Mouse (Mus musculus): Measurements from ENCODE around the gene Epb41l3.

GRCm38 (mm10) chr17:69320496-69320895, 245.0 kb downstream of the Epb41l3 start:
- no peak for TF ChIP-seq CTCF (IDR thresholded peaks at IDR 0.05; ENCODE audit: borderline replicate concordance, insufficient read depth, low read depth, low read length)
- no peak for TF ChIP-seq POLR2A (IDR thresholded peaks at IDR 0.05; ENCODE audit: borderline replicate concordance, insufficient read depth, low read length)
